Mouse (Mus musculus) lung, postnatal 14 days (tissue): ENCODE measurements around the gene C2cd2.

Experiments used
- DNase-seq: peaks from one replicate; pipeline ENCODE4 v3.0.0; 2021

The C2cd2 gene

DNA sequence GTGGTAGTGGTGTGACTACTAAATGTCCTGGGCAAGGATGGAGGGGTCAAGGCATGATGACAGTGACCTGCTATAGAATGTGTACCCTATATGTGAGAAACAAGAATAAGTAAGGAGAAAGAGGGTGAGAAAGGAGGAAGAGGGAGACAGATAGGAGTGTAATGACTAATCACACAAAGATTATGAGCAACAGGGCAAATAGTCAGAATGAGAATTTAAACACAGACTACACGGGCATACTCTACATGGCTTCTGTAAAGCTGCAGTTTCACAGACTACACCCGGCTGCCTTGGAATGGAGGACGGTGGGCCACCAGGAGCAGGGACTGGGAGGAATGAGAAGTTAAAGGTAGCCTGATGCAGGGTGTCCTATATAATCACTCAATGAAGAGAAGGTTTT, 84.9 kb downstream of the C2cd2 start:
- DNase-seq = no peak

DNA sequence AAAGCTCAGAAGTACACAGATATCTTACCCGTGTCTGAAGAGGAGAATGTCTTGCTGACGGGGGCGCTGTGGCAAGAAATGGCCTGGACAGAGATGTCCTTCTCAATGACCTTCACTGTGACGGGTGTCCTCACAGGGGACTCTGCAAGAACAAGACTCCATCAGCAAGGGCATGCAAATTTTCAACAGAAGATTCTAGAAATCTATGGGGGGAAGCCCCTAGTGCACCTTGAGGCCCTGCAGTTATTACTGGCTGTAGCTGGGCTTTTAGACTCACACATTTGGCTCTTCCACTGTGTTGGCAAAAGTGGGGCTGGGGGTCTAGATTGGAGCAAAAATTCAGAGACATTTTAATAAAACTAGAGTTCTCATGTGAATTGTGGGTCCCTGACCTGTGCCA, 87.3 kb downstream of the C2cd2 start:
- no peak for DNase-seq

DNA sequence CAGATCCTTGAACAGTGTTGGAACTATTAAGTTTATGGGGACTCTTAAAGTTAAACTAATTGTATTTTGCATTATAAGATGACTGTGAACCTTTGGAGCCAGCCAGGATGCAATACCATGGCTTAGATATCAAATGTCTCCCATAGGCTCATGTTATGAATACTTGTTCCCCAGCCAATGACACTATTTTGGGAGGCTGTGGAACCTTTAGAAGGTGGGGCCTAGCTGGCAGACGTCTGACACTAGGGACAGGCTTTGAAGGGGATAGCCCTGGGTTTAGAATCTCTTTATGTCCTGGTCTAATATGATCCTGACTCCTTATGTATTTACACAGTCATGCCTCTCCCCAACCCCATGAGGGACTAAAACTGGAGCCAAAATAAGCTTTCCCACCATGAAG, 88.0 kb downstream of the C2cd2 start:
- DNase-seq = no peak

DNA sequence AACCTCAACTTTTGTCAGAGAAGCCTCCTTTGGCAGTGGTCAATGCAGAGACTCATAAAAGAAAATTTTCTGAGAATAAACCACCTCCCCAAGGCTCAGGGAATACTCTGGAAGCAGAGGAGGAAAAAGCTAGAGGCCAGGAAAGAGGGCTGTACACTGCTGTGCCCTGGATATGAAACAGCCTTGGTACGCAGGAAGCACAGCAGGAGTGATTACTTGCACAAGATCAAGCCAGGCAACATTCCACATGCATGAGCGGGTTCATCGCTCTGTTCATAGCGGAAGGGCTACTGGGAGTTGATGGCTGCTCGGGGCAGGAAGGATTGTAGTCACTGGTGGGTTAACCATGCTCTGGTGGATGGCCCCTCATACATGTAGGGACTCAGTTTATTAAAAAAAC, 89.7 kb downstream of the C2cd2 start:
- DNase-seq = no peak

DNA sequence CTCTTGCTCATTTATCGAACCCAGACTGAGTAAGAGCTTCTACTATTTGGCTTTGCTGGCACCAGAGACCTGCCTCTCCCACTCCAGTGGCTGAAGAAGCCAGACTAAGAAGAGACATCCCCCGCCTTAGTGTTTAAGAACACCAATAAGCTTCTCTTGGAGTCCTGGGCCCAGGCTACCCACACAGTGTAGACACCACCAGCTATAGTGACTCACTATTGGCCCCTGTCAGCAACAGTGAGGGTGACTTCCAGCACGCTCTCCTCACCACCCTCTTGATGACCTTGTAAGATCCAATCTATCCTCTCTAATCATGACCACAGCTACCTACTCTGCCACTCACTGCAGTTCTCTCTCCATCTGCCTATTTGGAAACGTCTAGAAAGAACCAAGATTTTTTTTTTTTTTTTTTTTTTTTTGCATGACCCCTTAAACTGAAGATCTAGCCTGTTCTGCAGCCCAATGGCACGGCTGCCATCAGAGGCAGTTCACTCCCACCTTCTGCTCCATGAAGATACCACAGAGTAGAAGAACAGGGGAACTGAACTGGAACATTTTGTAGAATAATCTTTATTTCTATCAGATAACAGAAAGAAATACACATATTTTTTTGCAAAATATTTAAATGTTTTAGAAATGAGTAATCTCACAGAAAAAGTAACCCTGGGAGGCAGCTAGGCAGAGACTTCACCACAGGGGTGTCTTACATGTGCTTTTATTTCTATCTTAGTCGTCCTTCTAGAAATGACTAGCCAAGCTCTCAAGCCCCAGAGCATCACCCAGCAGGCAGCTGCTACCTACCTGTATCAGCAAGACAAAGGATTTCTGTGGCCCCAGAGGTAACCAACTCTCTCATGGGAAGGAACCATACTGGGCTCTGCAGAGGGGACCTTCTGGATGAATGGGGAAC, 93.0 kb downstream of the C2cd2 start:
- DNase-seq = no peak

DNA sequence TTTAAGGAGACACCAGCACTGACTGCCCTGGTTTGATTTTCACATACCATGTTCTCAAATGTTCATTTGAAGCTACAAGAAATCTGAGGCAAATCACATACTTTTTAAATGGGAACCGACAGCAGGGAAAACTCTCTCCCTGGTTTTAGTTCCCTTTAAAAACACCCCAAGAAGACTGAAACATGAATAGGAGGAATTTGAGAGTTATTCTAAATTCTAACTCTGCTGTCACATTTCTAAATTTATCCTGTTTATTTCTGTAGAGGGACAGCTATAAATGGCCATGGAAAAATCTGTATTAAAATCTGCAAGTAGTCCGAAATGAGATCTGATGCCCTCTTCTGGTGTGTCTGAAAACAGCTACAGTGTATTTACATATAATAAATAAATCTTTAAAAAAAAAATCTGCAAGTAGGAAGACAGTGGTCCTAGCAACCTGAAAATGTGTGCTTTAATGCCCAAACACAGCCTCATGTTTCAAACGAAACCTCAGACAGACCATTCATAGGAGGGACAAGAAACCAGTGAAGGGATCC, 98.4 kb downstream of the C2cd2 start:
- no peak for DNase-seq

DNA sequence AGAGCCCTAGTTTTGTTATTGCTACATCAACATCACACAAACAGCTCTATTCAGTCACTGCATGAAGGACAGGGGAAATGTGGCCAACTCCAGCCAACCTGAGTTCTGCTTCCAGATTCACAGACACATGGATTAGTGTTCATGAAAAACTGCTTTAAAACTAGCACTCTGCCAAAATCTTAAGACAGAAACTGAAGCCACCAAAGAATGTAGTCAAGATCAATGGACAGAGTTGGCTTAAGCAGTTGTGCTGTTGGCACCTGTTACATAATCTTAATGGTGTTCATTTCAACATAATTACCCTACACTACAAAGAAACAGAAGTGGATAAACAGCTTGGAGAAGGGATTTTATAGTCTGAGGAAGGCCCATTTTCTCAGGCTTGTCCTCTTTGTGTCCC, 106.3 kb downstream of the C2cd2 start:
- DNase-seq = no peak

DNA sequence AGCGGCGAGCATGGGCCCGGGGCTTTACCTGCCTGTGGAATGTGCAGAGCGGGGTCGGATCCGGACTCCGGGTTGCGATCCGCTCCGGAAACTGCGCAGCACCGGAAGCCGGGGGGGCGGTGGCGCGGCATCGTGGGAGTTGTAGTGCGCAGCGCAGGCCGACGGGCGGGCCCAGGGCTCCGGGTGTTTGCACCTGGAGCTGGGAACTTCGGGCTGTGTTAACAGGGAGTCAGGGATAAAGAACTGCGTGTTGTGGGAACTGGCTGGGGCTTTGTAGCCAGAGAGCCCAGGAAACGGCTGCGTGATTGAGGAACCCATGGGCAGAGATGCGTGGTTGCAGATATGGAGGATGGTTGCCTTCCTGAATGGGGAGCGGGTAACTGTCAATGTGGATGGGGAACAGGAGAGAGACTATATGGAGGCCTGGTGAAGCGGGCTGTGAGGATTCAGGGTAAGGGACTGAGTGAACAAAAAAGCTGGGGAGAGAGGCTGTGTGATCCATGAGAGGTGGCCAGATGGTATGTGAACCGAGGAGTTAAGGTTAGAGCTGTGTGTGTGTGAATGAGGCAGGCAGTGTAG, 110.6 kb downstream of the C2cd2 start, which contains the start of gene Prdm15:
TSS of gene Prdm15 (minus strand) at position 110 of the 579 bp plus-strand sequence.
- peak; percentile 89 for DNase-seq

DNA sequence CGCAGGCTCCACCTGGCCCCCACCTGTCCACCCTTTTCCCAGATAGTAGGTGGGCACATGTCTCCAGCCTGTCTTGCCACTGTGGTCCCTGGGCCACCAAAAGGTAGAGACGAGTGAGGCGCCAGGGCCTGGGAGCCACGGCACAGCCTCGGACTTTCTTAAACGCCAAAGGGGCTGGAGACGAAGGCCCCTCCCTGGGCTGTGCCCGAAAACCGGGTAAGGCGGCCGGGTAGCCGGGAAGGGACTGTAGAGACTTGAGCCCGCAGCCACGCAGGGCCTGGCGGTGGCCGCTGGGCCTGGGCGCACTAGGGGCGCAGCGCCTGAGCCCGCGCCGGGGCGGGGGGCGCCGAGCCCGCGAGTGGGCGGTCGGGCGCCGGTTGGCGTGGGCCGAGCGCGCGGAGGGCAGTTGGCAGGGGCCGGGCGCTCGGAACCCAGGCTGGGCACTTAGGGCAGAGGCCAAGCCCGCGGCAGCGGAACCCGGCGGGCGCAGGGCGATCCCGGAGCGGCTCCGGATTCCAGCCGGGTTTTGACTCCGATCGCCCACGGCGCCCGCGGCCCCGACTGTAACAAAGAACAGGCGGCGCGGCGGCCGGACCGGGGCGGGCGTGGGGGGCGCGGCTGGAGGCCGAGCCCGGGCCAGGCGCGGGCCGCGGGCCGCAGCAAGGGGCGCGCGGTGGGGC, 111.2 kb downstream of the C2cd2 start:
- peak; percentile 90 for DNase-seq

DNA sequence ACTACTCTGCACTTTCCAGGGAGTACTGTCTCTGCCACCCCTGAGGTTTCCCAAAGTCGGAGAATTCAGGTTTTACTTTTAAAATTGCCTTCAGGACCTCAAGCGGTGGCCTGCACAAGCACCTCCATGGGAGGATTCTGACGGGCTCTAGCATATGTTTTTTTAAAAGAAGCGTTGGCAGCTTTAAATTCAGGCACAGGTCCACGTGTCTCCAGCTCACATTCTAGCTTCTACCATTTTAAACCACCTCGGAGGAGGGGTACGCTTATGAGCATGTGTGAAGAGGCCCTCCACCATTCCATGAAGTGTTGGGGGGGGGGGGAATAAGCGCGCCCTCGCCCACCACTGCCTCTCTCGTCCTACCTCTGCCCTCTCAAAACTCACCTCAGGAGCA, 111.7 kb downstream of the C2cd2 start:
- DNase-seq = no peak

DNA sequence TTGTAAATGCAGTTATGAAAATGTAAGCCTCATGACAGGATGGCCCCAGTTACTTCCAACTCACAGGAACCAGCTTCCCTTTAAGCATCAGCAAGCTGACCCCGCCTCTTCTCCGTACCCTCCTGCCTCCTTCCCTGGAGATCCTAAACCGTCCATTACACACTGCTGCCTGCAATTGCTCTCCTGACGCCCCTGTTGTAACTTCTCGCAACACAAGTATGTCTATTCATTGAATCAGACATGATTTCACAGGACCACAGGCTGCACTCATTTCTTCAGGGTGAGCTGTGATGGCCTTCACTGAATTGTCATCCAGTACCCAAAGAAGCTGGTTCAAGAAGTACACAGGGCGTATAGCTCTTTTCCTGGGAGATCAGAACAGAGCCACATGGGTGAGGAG, 113.6 kb downstream of the C2cd2 start:
- no peak for DNase-seq

DNA sequence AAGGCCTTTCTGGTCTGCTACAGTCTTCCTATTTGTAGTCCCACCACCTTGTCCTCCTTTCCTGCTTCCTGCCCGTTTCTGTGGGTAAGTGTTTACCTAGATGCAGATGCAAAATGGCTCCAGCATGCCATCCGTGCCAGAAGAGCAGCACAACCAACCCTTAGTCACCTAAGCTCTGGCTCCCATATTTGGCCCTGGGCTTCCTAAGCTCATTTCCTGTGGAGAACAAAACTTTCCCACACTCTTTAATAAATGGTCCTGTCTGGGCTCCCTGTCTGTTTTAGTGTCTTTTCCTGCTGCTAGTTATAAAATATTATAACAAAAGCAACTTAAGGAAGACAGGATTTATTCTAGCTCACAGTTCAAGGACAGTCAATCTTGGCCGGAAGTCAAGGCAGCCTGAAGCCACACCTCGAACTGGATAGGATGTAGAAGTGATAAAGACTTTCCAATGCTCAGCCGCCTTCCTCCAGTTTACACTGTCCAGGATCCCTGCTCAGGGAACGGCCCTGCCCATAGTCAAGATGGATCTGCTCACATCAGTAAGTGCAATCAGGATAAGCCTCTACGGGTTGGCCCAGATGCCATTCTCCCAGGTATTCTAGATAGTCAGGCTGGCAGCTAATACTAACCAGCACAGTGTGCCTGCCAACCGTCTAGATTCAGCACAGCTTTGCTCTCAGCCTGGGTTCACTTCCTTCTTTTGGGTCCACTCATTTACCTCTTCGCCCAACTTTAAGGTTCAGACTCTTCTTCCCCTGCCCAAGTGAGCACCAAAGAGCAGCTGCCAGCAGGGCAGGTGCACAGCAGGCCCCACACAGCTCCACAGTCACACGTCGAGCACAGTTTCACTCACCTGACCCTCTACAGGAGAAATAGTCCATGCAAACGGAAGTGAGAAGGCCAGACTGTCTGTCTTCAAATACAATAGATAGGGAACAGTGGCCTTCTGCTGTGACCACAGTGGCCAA, 117.1 kb downstream of the C2cd2 start:
- peak; percentile 40 for DNase-seq

DNA sequence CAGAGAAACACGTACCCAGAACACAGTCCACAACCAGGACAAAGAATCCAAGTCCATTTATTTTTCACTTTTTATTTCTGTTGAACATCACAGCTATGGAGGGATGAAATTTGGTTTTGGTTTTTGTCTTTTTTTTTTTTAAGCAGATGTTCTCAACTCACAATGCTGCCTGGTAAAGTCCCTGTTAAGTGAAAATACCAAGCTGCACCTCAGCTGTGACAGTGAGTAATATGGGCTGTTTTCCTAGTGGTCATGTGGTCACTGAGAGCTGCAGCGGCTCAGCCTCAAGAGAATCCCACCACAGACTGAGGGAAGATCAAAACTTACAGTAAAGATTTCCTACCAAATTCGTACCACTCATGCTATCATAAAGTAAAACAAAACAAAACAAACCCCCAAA, 130.2 kb downstream of the C2cd2 start:
- no peak for DNase-seq

DNA sequence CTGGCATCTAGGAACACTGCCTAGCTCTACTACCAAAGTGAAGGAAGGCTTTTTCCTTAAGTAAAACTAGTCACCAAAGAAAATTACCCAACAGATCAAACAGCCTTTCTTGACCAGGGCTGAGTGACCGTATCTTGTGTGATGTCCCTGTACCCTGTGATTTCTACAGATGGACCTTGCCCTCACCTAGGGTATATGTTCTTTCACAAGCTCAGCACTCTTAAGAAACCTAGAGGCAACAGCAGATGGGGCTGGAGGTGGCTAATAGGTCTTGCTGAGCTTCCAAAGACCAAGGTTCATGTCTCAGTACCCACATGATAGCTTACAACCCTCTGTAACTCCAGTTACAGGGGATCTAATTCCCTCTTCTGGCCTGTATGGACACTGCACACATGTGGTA, 134.2 kb downstream of the C2cd2 start:
- no peak for DNase-seq

DNA sequence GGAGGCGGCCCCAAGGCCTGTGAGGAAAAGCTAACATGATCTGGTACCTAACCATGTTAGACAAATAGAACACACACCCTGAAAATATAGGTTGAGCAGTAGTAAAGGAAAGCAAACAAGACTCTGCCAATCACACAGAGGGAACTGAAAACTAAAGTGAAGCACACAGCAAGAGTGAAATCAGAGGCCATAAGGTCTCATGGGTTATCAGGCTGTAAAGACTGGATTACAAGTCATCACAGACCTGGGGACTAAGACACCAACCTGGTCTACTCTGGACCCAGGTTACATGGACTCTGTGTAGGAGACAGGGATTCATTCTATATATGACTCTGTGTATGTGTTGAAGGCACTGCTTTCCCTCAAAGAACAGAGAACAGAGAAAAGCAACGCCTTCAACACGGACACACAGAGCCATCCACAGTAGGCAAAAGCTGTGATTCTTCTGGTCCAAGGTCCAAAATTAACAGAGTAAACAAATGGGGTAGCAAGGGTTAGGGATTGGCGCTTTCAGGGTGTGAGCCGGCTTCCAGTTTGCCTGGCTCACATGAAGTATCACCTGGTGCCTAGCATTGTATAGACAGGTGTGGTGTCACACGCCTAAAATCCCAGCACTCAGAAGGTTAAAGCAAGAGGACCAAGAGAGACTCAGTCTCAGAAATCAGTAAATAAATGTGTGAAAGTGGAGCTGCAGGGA, 138.9 kb downstream of the C2cd2 start:
- DNase-seq = no peak

DNA sequence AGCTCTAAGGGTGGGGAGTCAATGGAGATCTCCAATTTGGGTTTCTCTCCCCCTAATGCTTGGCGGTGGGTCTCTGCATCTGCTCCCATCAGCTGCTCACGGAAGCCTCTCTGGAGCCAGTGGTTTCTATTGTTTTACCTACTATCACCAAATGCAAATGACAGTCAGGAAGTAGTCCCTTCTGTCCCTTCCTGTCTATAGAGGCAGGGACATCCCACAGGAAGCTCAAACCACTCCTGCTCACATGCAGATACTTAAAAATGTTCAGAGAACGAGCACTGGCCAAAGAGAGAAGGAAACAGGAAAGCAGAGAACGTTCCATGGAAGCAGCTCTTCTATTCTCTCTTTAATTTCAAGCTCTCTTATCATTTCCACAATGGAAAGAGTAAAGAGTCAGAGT, 142.9 kb downstream of the C2cd2 start:
- no peak for DNase-seq

DNA sequence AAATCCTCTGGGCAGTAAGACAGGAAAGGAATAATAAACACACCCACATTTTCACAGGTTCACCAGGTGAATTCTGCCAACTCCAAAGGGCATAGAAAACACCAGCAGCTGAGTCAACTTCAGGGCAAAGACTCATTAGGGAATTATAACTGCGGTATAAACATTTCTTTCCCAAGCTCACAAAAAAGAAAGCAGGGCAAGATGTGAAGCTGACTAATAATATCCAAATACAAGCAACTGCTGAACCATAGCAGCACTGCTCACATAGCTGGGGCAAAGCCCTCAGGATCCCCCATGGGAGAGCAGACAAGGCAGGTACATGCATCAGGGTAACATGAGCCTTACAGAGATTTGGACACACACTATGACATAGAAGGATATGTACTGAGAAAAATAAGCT, 145.0 kb downstream of the C2cd2 start:
- DNase-seq = no peak

DNA sequence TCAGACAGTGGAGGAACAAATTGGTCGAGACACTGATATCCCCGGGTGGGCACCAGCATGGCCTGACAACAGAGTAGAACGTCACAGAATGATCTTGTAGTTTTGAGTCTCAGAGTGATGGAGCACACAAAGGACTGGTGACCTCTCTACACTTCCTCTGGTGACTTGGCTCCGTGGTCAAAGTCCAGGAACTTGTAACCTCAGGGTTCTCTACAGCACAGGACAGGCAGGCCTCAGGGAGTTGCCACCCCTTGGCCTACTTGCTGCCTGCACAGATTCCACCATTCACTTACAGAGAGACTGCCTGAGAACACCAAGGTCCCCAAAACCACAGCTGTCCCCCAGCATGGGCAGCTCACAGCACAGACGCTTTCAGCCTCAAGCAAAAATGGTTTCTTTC, 147.1 kb downstream of the C2cd2 start:
- DNase-seq = no peak

DNA sequence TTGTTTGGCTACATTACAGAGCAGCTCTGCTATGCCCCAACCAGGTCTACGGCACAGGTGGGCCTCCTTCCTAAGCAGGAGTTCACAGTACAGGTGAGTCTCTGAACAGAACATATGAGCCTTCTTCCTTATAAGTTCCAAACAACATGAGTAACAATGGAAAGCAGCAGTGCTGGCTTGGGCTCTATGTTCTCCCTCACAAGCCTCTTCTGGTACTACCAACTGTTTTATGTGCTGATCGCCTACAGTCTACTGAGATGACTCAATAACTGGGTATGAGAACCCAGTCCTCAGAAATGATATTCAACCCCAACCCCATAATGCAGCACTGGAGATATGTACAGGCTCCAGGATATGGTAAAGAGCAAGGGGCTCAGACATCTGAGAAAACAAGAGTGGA, 148.3 kb downstream of the C2cd2 start:
- no peak for DNase-seq

DNA sequence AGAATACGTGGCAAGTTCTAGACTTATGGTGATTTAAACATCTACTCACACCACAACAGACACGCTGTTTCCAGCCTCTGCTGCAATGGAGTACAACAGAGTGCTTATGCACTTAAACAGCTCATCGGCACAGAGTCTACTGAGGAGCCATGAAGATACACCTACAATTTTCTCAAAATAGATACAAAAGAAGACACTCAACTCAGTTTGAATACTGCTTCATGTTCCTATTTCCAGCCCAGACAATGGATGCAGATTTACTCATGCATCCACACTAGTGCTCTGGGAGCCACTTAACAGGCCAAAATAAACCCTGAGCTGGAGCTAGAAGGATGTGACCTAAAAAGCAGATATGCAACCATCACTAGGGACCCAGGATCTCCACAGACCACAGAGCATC, 153.5 kb downstream of the C2cd2 start:
- DNase-seq = no peak

DNA sequence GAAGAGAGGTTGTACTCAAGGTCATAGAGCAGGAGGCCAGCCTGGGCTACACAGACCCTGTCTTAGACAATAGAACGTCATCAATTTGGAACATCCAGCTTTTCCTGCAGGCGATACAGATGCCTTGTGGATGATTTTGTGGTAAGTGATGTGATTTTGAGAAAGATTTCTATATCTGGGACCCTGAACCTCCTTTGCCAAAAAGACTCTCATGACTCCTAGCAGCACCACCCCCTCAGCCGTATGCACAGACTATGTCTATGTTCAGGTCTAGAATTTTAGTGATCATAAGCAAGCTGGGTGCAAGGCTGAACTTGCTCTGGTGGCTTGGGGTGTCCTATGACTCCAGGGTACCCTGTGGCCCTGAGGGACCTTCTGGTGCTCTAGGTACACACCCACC, 156.8 kb downstream of the C2cd2 start:
- no peak for DNase-seq
